Mouse (Mus musculus): ENCODE data around the gene Slc22a22. TPM values are rescaled to one million over a fixed set of nuclear protein-coding genes. Genes with fewer than 3 reads are reported as not detected.

Slc22a22 gene
- not detected for polyA plus RNA-seq (2012; fragmentation: generic; extraction: Trizol)

- Histone ChIP-seq H3K79me2 (ENCODE audit: control insufficient read depth, insufficient read depth) (no peaks in the 10 kb centered on the region), H3ac (ENCODE audit: control insufficient read depth, insufficient read length) (no peak within 1 kb of the TSS), H3K27me3 (ENCODE audit: control insufficient read depth, insufficient read depth, insufficient read length) (no peaks in the 10 kb centered on the region), H3K4me3 (no peak within 1 kb of the TSS), H3K36me3 (ENCODE audit: control insufficient read depth, insufficient read depth) (no peaks in the 10 kb centered on the region), H3K4me2 (ENCODE audit: low read depth) (no peak within 1 kb of the TSS)
- TF ChIP-seq MAX (IDR thresholded peaks at IDR 0.05; ENCODE audit: low read depth) = no peak
- TF ChIP-seq CEBPB (IDR thresholded peaks at IDR 0.05; ENCODE audit: insufficient read depth, poor library complexity, severe bottlenecking) = no peak
- no peak for TF ChIP-seq E2F4 (IDR thresholded peaks at IDR 0.05; ENCODE audit: insufficient read depth)
- TF ChIP-seq TCF3 (IDR thresholded peaks at IDR 0.05; ENCODE audit: insufficient read length, low read depth) = no peak
- TF ChIP-seq POLR2A (IDR thresholded peaks at IDR 0.05; ENCODE audit: insufficient read length, low read depth) = no peak
- no peak for TF ChIP-seq SRF (IDR thresholded peaks at IDR 0.05; ENCODE audit: control insufficient read depth, insufficient read length, low read depth)
- no peak for TF ChIP-seq POLR2AphosphoS2 (IDR thresholded peaks at IDR 0.05; ENCODE audit: insufficient read length, low read depth)
- no peak for TF ChIP-seq MYOD1 (IDR thresholded peaks at IDR 0.05; ENCODE audit: control insufficient read depth in 1 of 3, insufficient read length in 2 of 3, low read depth in 2 of 3)
- TF ChIP-seq MYOG (IDR thresholded peaks at IDR 0.05; ENCODE audit: control insufficient read depth in 1 of 3, insufficient read depth in 1 of 3, insufficient read length in 2 of 3, low read depth in 2 of 3) = no peak
- TF ChIP-seq TCF12 (IDR thresholded peaks at IDR 0.05; ENCODE audit: insufficient read depth, poor library complexity, severe bottlenecking) = no peak
- TF ChIP-seq REST (IDR thresholded peaks at IDR 0.05; ENCODE audit: insufficient read depth, insufficient read length) = no peak
- TF ChIP-seq USF1 (IDR thresholded peaks at IDR 0.05; ENCODE audit: low read depth) = no peak
Observed at GRCm38 (mm10) chr15:57477525-57477924, at the start of gene Slc22a22. Gene Slc22a22, minus strand, starts transcription at chr15:57477625.

DNA sequence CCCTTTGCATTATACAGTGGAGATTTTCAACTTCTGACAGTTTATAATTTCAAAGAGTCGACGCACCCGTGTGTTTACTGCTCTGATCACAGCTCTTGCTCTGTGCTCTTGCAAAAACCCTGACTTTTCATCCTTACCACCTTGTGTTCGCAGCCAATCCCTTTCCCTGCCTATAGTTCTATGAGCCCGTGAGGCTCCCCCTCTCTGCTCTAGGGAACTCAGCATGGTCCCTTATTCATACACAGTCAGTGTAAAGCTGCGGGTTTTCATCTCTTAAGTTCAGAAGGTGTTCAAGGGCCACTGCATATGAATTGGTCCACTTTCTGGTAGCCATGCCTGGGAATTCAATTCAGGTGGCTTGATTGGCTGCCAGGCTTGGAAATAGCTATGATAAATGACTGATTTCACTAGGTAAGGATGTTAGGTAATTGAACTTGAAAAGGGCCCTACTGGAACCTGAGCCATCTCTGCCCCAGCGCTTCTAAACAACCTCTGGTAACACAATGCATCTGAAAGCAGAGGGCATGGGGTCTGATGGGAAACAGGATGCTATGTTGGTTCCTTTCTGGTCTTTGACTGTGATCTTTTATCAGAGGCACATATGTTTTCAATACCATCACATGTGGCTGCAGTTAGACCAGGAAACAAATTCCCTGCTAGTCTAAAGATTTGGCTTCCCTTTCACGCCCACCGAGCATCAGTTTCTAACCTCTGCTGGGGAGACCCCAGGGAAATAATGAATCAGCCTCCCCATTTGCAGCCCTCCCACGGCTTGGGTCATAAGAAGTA, 46.3 kb upstream of the Slc22a22 start:
- Histone ChIP-seq H3K79me2 (ENCODE audit: control insufficient read depth, insufficient read depth) (no peaks in the 10 kb centered on the region), H3K36me3 (ENCODE audit: control insufficient read depth, insufficient read depth) (no peaks in the 10 kb centered on the region), H3K4me3 (no peak overlapping the region), H3K27me3 (ENCODE audit: control insufficient read depth, insufficient read depth, insufficient read length) (peaks cover 10% of the 10 kb centered on the region), H3K4me2 (ENCODE audit: low read depth) (no peak overlapping the region), H3ac (ENCODE audit: control insufficient read depth, insufficient read length) (no peak overlapping the region)
- no peak for TF ChIP-seq POLR2AphosphoS2 (IDR thresholded peaks at IDR 0.05; ENCODE audit: insufficient read length, low read depth)
- TF ChIP-seq REST (IDR thresholded peaks at IDR 0.05; ENCODE audit: insufficient read depth, insufficient read length) = no peak
- no peak for TF ChIP-seq MYOG (IDR thresholded peaks at IDR 0.05; ENCODE audit: control insufficient read depth in 1 of 3, insufficient read depth in 1 of 3, insufficient read length in 2 of 3, low read depth in 2 of 3)
- no peak for TF ChIP-seq E2F4 (IDR thresholded peaks at IDR 0.05; ENCODE audit: insufficient read depth)
- no peak for TF ChIP-seq MAX (IDR thresholded peaks at IDR 0.05; ENCODE audit: low read depth)
- TF ChIP-seq POLR2A (IDR thresholded peaks at IDR 0.05; ENCODE audit: insufficient read length, low read depth) = no peak
- no peak for TF ChIP-seq USF1 (IDR thresholded peaks at IDR 0.05; ENCODE audit: low read depth)
- no peak for TF ChIP-seq MYOD1 (IDR thresholded peaks at IDR 0.05; ENCODE audit: control insufficient read depth in 1 of 3, insufficient read length in 2 of 3, low read depth in 2 of 3)
- no peak for TF ChIP-seq TCF12 (IDR thresholded peaks at IDR 0.05; ENCODE audit: insufficient read depth, poor library complexity, severe bottlenecking)
- TF ChIP-seq SRF (IDR thresholded peaks at IDR 0.05; ENCODE audit: control insufficient read depth, insufficient read length, low read depth) = no peak
- TF ChIP-seq TCF3 (IDR thresholded peaks at IDR 0.05; ENCODE audit: insufficient read length, low read depth) = no peak
- TF ChIP-seq CEBPB (IDR thresholded peaks at IDR 0.05; ENCODE audit: insufficient read depth, poor library complexity, severe bottlenecking) = no peak

- H3K79me2 ChIP-seq (ENCODE audit: control insufficient read depth, insufficient read depth) = no peaks in the 10 kb centered on the region
- no peak overlapping the region for H3K4me2 ChIP-seq (ENCODE audit: low read depth)
- TF ChIP-seq POLR2AphosphoS2 (IDR thresholded peaks at IDR 0.05; ENCODE audit: insufficient read length, low read depth) = no peak
- TF ChIP-seq CEBPB (IDR thresholded peaks at IDR 0.05; ENCODE audit: insufficient read depth, poor library complexity, severe bottlenecking) = no peak
- no peak for TF ChIP-seq REST (IDR thresholded peaks at IDR 0.05; ENCODE audit: insufficient read depth, insufficient read length)
- TF ChIP-seq USF1 (IDR thresholded peaks at IDR 0.05; ENCODE audit: low read depth) = no peak
- no peak for TF ChIP-seq E2F4 (IDR thresholded peaks at IDR 0.05; ENCODE audit: insufficient read depth)
- no peak for TF ChIP-seq TCF3 (IDR thresholded peaks at IDR 0.05; ENCODE audit: insufficient read length, low read depth)
- TF ChIP-seq MYOD1 (IDR thresholded peaks at IDR 0.05; ENCODE audit: control insufficient read depth in 1 of 3, insufficient read length in 2 of 3, low read depth in 2 of 3) = no peak
- no peak for TF ChIP-seq MYOG (IDR thresholded peaks at IDR 0.05; ENCODE audit: control insufficient read depth in 1 of 3, insufficient read depth in 1 of 3, insufficient read length in 2 of 3, low read depth in 2 of 3)
- no peak overlapping the region for H3ac ChIP-seq (ENCODE audit: control insufficient read depth, insufficient read length)
- H3K4me3 ChIP-seq = no peak overlapping the region
- H3K36me3 ChIP-seq (ENCODE audit: control insufficient read depth, insufficient read depth) = no peaks in the 10 kb centered on the region
- peaks cover 10% of the 10 kb centered on the region for H3K27me3 ChIP-seq (ENCODE audit: control insufficient read depth, insufficient read depth, insufficient read length)
Observed at GRCm38 (mm10) chr15:57522160-57522559, 44.7 kb upstream of the Slc22a22 start.

GRCm38 (mm10) chr15:57509185-57510172, 32.1 kb upstream of the Slc22a22 start:
- H3K79me2 ChIP-seq (ENCODE audit: control insufficient read depth, insufficient read depth) = no peaks in the 10 kb centered on the region
- no peak overlapping the region for H3K4me2 ChIP-seq (ENCODE audit: low read depth)
- no peak overlapping the region for H3K4me3 ChIP-seq
- H3ac ChIP-seq (ENCODE audit: control insufficient read depth, insufficient read length) = no peak overlapping the region
- H3K27me3 ChIP-seq (ENCODE audit: control insufficient read depth, insufficient read depth, insufficient read length) = no peaks in the 10 kb centered on the region
- TF ChIP-seq REST (IDR thresholded peaks at IDR 0.05; ENCODE audit: insufficient read depth, insufficient read length) (no peak), CEBPB (IDR thresholded peaks at IDR 0.05; ENCODE audit: insufficient read depth, poor library complexity, severe bottlenecking) (no peak), POLR2AphosphoS2 (IDR thresholded peaks at IDR 0.05; ENCODE audit: insufficient read length, low read depth) (no peak), MAX (IDR thresholded peaks at IDR 0.05; ENCODE audit: low read depth) (no peak), TCF3 (IDR thresholded peaks at IDR 0.05; ENCODE audit: insufficient read length, low read depth) (no peak), MYOD1 (IDR thresholded peaks at IDR 0.05; ENCODE audit: control insufficient read depth in 1 of 3, insufficient read length in 2 of 3, low read depth in 2 of 3) (no peak), SRF (IDR thresholded peaks at IDR 0.05; ENCODE audit: control insufficient read depth, insufficient read length, low read depth) (no peak), POLR2A (IDR thresholded peaks at IDR 0.05; ENCODE audit: insufficient read length, low read depth) (no peak), E2F4 (IDR thresholded peaks at IDR 0.05; ENCODE audit: insufficient read depth) (no peak), MYOG (IDR thresholded peaks at IDR 0.05; ENCODE audit: control insufficient read depth in 1 of 3, insufficient read depth in 1 of 3, insufficient read length in 2 of 3, low read depth in 2 of 3) (no peak), TCF12 (IDR thresholded peaks at IDR 0.05; ENCODE audit: insufficient read depth, poor library complexity, severe bottlenecking) (no peak), USF1 (IDR thresholded peaks at IDR 0.05; ENCODE audit: low read depth) (no peak)
- H3K36me3 ChIP-seq (ENCODE audit: control insufficient read depth, insufficient read depth) = no peaks in the 10 kb centered on the region
